ENCODE assay signal across 12 mouse cellular contexts in the genomic region with DNA sequence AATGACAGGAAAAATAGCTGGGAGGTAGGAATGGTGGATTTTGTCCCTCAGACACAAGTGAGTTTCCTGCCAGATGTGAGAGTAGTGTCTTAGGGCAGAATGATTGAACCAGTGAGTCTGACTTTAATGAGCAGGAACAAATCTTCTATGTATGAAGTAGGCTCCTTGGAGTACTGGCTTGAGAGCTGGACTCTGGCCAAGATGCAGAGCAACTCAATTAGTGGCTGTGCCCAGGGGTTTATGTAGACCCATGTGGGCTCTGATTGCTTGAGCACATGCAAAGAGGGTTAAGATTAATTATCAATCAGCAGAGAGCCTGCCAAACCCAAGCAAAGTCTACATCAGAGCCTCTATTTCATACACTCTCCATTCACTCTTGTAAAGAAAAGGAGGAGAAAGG.
A peak's percentile ranks its signal among the peaks of the same experiment; 100 is the strongest.
DNase-seq lines count a peak whose midpoint lies in the region; ATAC-seq lines count a peak whose summit lies in the region.
"Had no signal": no experiment of that assay in that cellular context is flagged by ENCODE, and none has a peak within 500 bp of the region (broad histone marks: within the 10 kb centered on the region; RNA-seq: fewer than 3 reads in every experiment).

No protein-coding gene starts in this region.

- 0 out of 2 replicates have a peak, but pooled peaks cover 6% of the 10 kb centered on the region for H3K4me1 ChIP-seq in forebrain, embryonic 13.5 days
- H3K4me1 ChIP-seq in forebrain, embryonic 15.5 days: no peaks in the 10 kb centered on the region
- no peaks in the 10 kb centered on the region for H3K4me1 ChIP-seq in midbrain, embryonic 14.5 days (ENCODE audit: control insufficient read depth, insufficient read depth, low read length)
- H3K4me1 ChIP-seq in midbrain, embryonic 10.5 days: no peaks in the 10 kb centered on the region
- H3K4me1 ChIP-seq in forebrain, embryonic 16.5 days (replicated peaks; ENCODE audit: control insufficient read depth, insufficient read depth, low read length): no peaks in the 10 kb centered on the region
- H3K4me1 ChIP-seq: hindbrain, embryonic 10.5 days; lung, embryonic 15.5 days had no signal

- DNase-seq in midbrain, embryonic 14.5 days: peak; percentile 19
- no peak for DNase-seq in midbrain, embryonic 10.5 days (ENCODE audit: low spot score)
- peak; percentile 32 to 61 for DNase-seq in kidney, postnatal 25 days
- DNase-seq in spleen, postnatal 10 days (ENCODE audit: low spot score in 2 of 2): no peak
- DNase-seq: cerebellum, adult 2 months; right cerebral cortex, postnatal 25 days had no signal

- H3K9ac ChIP-seq in forebrain, embryonic 13.5 days: no peak overlapping the region
- no peak overlapping the region for H3K9ac ChIP-seq in forebrain, embryonic 15.5 days (replicated peaks)
- H3K9ac ChIP-seq in midbrain, embryonic 14.5 days (replicated peaks; ENCODE audit: low read length): no peak overlapping the region
- no peak overlapping the region for H3K9ac ChIP-seq in forebrain, embryonic 16.5 days (replicated peaks; ENCODE audit: low read depth, low read length)
- H3K9ac ChIP-seq: lung, embryonic 15.5 days had no signal

- H3K27ac ChIP-seq in forebrain, embryonic 13.5 days: no peak overlapping the region
- no peak overlapping the region for H3K27ac ChIP-seq in forebrain, embryonic 15.5 days (replicated peaks)
- H3K27ac ChIP-seq in midbrain, embryonic 14.5 days (replicated peaks; ENCODE audit: low read depth, low read length): no peak overlapping the region
- no peak overlapping the region for H3K27ac ChIP-seq in midbrain, embryonic 10.5 days (replicated peaks)
- no peak overlapping the region for H3K27ac ChIP-seq in forebrain, embryonic 16.5 days (ENCODE audit: low read length)
- H3K27ac ChIP-seq: hindbrain, embryonic 10.5 days; lung, embryonic 15.5 days had no signal

- H3K4me2 ChIP-seq in forebrain, embryonic 13.5 days: no peak overlapping the region
- no peak overlapping the region for H3K4me2 ChIP-seq in forebrain, embryonic 15.5 days (replicated peaks)
- H3K4me2 ChIP-seq in midbrain, embryonic 14.5 days (ENCODE audit: low read length): no peak overlapping the region
- no peak overlapping the region for H3K4me2 ChIP-seq in forebrain, embryonic 16.5 days (ENCODE audit: low read length)
- H3K4me2 ChIP-seq: liver, embryonic 11.5 days; lung, embryonic 15.5 days had no signal

- no peaks in the 10 kb centered on the region for H3K27me3 ChIP-seq in forebrain, embryonic 13.5 days
- no peaks in the 10 kb centered on the region for H3K27me3 ChIP-seq in forebrain, embryonic 15.5 days
- H3K27me3 ChIP-seq in midbrain, embryonic 14.5 days (ENCODE audit: control insufficient read depth, insufficient read depth, low read length): no peaks in the 10 kb centered on the region
- H3K27me3 ChIP-seq in midbrain, embryonic 10.5 days (ENCODE audit: low read depth, poor library complexity, severe bottlenecking): no peaks in the 10 kb centered on the region
- H3K27me3 ChIP-seq in forebrain, embryonic 16.5 days (replicated peaks; ENCODE audit: control insufficient read depth, insufficient read depth, low read length): no peaks in the 10 kb centered on the region
- H3K27me3 ChIP-seq: lung, embryonic 15.5 days had no signal

- no peaks in the 10 kb centered on the region for H3K9me3 ChIP-seq in forebrain, embryonic 13.5 days (replicated peaks)
- no peaks in the 10 kb centered on the region for H3K9me3 ChIP-seq in forebrain, embryonic 15.5 days
- no peaks in the 10 kb centered on the region for H3K9me3 ChIP-seq in midbrain, embryonic 14.5 days (ENCODE audit: control insufficient read depth, low read length)
- no peaks in the 10 kb centered on the region for H3K9me3 ChIP-seq in midbrain, embryonic 10.5 days (replicated peaks)
- no peaks in the 10 kb centered on the region for H3K9me3 ChIP-seq in forebrain, embryonic 16.5 days (ENCODE audit: control insufficient read depth, low read length)
- H3K9me3 ChIP-seq: hindbrain, embryonic 10.5 days; lung, embryonic 15.5 days had no signal

- no peaks in the 10 kb centered on the region for H3K36me3 ChIP-seq in forebrain, embryonic 13.5 days (ENCODE audit: poor library complexity, severe bottlenecking)
- H3K36me3 ChIP-seq in forebrain, embryonic 15.5 days: no peaks in the 10 kb centered on the region
- no peaks in the 10 kb centered on the region for H3K36me3 ChIP-seq in midbrain, embryonic 14.5 days (ENCODE audit: control insufficient read depth, insufficient read depth, low read length)
- H3K36me3 ChIP-seq in midbrain, embryonic 10.5 days: no peaks in the 10 kb centered on the region
- no peaks in the 10 kb centered on the region for H3K36me3 ChIP-seq in forebrain, embryonic 16.5 days (ENCODE audit: control insufficient read depth, insufficient read depth)
- H3K36me3 ChIP-seq: hindbrain, embryonic 10.5 days; lung, embryonic 15.5 days had no signal

- peak; percentile 33; the same call in 1 of the 2 replicates for ATAC-seq in forebrain, embryonic 13.5 days
- no peak for ATAC-seq in forebrain, embryonic 15.5 days (replicated peaks)
- peak; percentile 43; the same call in 1 of the 2 replicates for ATAC-seq in midbrain, embryonic 14.5 days (ENCODE audit: low FRiP score, low TSS enrichment)
- ATAC-seq in forebrain, embryonic 16.5 days: 0 out of 2 replicates have a peak, but pooled peaks have one; percentile 31

- H3K4me3 ChIP-seq in forebrain, embryonic 13.5 days: no peak overlapping the region
- no peak overlapping the region for H3K4me3 ChIP-seq in forebrain, embryonic 15.5 days
- no peak overlapping the region for H3K4me3 ChIP-seq in midbrain, embryonic 14.5 days (replicated peaks; ENCODE audit: low read depth, low read length)
- H3K4me3 ChIP-seq in midbrain, embryonic 10.5 days: no peak overlapping the region
- H3K4me3 ChIP-seq in forebrain, embryonic 16.5 days (replicated peaks; ENCODE audit: low read length): no peak overlapping the region
- H3K4me3 ChIP-seq: hindbrain, embryonic 10.5 days; lung, embryonic 15.5 days had no signal

Comparison
In these comparisons a context has a peak if more than half of its experiments do, and no peak if none do; other contexts are left out.
1. DNase-seq: peak in midbrain, embryonic 14.5 days (single experiment) and kidney, postnatal 25 days (2 of 2); none in midbrain, embryonic 10.5 days (single experiment) and spleen, postnatal 10 days (0 of 2).